Mouse (Mus musculus): ENCODE measurements around the gene Cul9. TPM values are rescaled to one million over a fixed set of nuclear protein-coding genes. Genes with fewer than 3 reads are reported as not detected.

Gene Cul9
- polyA plus RNA-seq, 1 experiment = not detected

GRCm38 (mm10) chr17:46555673-46556583 is 9.7 kb upstream of the Cul9 start, which contains the start of gene Srf:
TSS of gene Srf (minus strand) at chr17:46556175.
- under 1% methylated on average over 87 of the region's 87 CpGs for WGBS
- peak within 1 kb of the TSS; percentile 91 for H3K27ac ChIP-seq (ENCODE audit: insufficient read depth, low read depth, low read length)
- TF ChIP-seq CTCF (IDR thresholded peaks at IDR 0.05; ENCODE audit: insufficient read depth, low read depth, low read length) (peak; percentile 52; the same call in 1 of the 2 replicates), POLR2A (IDR thresholded peaks at IDR 0.05; ENCODE audit: insufficient read depth, low read depth, low read length) (peak; percentile 33; the same call in 1 of the 2 replicates)
- peak within 1 kb of the TSS; percentile 94 for H3K4me3 ChIP-seq (ENCODE audit: insufficient read depth, low read depth, low read length)
- H3K4me1 ChIP-seq (ENCODE audit: control insufficient read depth, insufficient read depth, low read length) = peaks cover 25% of the 10 kb centered on the region

- peak overlapping the region; percentile 94 for H3K4me3 ChIP-seq (ENCODE audit: insufficient read depth, low read depth, low read length)
- TF ChIP-seq POLR2A (IDR thresholded peaks at IDR 0.05; ENCODE audit: insufficient read depth, low read depth, low read length) (no peak), CTCF (IDR thresholded peaks at IDR 0.05; ENCODE audit: insufficient read depth, low read depth, low read length) (no peak)
- WGBS = under 1% methylated on average over 75 of the region's 75 CpGs
- H3K27ac ChIP-seq (ENCODE audit: insufficient read depth, low read depth, low read length) = peak overlapping the region; percentile 91
- H3K4me1 ChIP-seq (ENCODE audit: control insufficient read depth, insufficient read depth, low read length) = peaks cover 28% of the 10 kb centered on the region
Measured at GRCm38 (mm10) chr17:46554977-46555672, 8.9 kb upstream of the Cul9 start.

GRCm38 (mm10) chr17:46554646-46554976 is 8.4 kb upstream of the Cul9 start:
- TF ChIP-seq POLR2A (IDR thresholded peaks at IDR 0.05; ENCODE audit: insufficient read depth, low read depth, low read length) = no peak
- no peak for TF ChIP-seq CTCF (IDR thresholded peaks at IDR 0.05; ENCODE audit: insufficient read depth, low read depth, low read length)
- Histone ChIP-seq H3K27ac (ENCODE audit: insufficient read depth, low read depth, low read length) (peak overlapping the region; percentile 33; the same call in 1 of the 2 replicates), H3K4me1 (ENCODE audit: control insufficient read depth, insufficient read depth, low read length) (peaks cover 28% of the 10 kb centered on the region), H3K4me3 (ENCODE audit: insufficient read depth, low read depth, low read length) (peak overlapping the region; percentile 94)
- 1% methylated on average over 11 of the region's 11 CpGs for WGBS

- H3K27ac ChIP-seq (ENCODE audit: insufficient read depth, low read depth, low read length) = no peak overlapping the region
Measured at GRCm38 (mm10) chr17:46553926-46554325, 7.7 kb upstream of the Cul9 start.

GRCm38 (mm10) chr17:46553469-46553868 is 7.3 kb upstream of the Cul9 start:
- Histone ChIP-seq H3K4me1 (ENCODE audit: control insufficient read depth, insufficient read depth, low read length) (peaks cover 28% of the 10 kb centered on the region), H3K27ac (ENCODE audit: insufficient read depth, low read depth, low read length) (peak overlapping the region; percentile 79), H3K4me3 (ENCODE audit: insufficient read depth, low read depth, low read length) (peak overlapping the region; percentile 50)
- TF ChIP-seq POLR2A (IDR thresholded peaks at IDR 0.05; ENCODE audit: insufficient read depth, low read depth, low read length) (no peak), CTCF (IDR thresholded peaks at IDR 0.05; ENCODE audit: insufficient read depth, low read depth, low read length) (no peak)
- 44% methylated on average over 11 of the region's 11 CpGs for WGBS

More at GRCm38 (mm10) chr17:46553926-46554325, 7.7 kb upstream of the Cul9 start:
- no peak overlapping the region for H3K4me3 ChIP-seq (ENCODE audit: insufficient read depth, low read depth, low read length)
- H3K4me1 ChIP-seq (ENCODE audit: control insufficient read depth, insufficient read depth, low read length) = peaks cover 28% of the 10 kb centered on the region
- no peak for TF ChIP-seq POLR2A (IDR thresholded peaks at IDR 0.05; ENCODE audit: insufficient read depth, low read depth, low read length)
- no peak for TF ChIP-seq CTCF (IDR thresholded peaks at IDR 0.05; ENCODE audit: insufficient read depth, low read depth, low read length)
- 68% methylated on average over 3 of the region's 3 CpGs for WGBS

- TF ChIP-seq POLR2A (IDR thresholded peaks at IDR 0.05; ENCODE audit: insufficient read depth, low read depth, low read length) (no peak), CTCF (IDR thresholded peaks at IDR 0.05; ENCODE audit: insufficient read depth, low read depth, low read length) (no peak)
- Histone ChIP-seq H3K4me3 (ENCODE audit: insufficient read depth, low read depth, low read length) (peak overlapping the region; percentile 50), H3K27ac (ENCODE audit: insufficient read depth, low read depth, low read length) (peak overlapping the region; percentile 79), H3K4me1 (ENCODE audit: control insufficient read depth, insufficient read depth, low read length) (peaks cover 28% of the 10 kb centered on the region)
- 2% methylated on average over 24 of the region's 24 CpGs for WGBS
Measured at GRCm38 (mm10) chr17:46552841-46553423, 6.7 kb upstream of the Cul9 start.

GRCm38 (mm10) chr17:46552151-46552550 is 6.0 kb upstream of the Cul9 start:
- Histone ChIP-seq H3K27ac (ENCODE audit: insufficient read depth, low read depth, low read length) (no peak overlapping the region), H3K4me1 (ENCODE audit: control insufficient read depth, insufficient read depth, low read length) (peaks cover 29% of the 10 kb centered on the region), H3K4me3 (ENCODE audit: insufficient read depth, low read depth, low read length) (no peak overlapping the region)
- no peak for TF ChIP-seq CTCF (IDR thresholded peaks at IDR 0.05; ENCODE audit: insufficient read depth, low read depth, low read length)
- TF ChIP-seq POLR2A (IDR thresholded peaks at IDR 0.05; ENCODE audit: insufficient read depth, low read depth, low read length) = no peak
- 68% methylated on average over 7 of the region's 7 CpGs for WGBS

- TF ChIP-seq CTCF (IDR thresholded peaks at IDR 0.05; ENCODE audit: insufficient read depth, low read depth, low read length) = no peak
- TF ChIP-seq POLR2A (IDR thresholded peaks at IDR 0.05; ENCODE audit: insufficient read depth, low read depth, low read length) = no peak
- Histone ChIP-seq H3K4me3 (ENCODE audit: insufficient read depth, low read depth, low read length) (no peak overlapping the region), H3K27ac (ENCODE audit: insufficient read depth, low read depth, low read length) (no peak overlapping the region), H3K4me1 (ENCODE audit: control insufficient read depth, insufficient read depth, low read length) (peaks cover 30% of the 10 kb centered on the region)
- WGBS = 68% methylated on average over 6 of the region's 6 CpGs
Measured at GRCm38 (mm10) chr17:46551369-46551768, 5.2 kb upstream of the Cul9 start.
